Mouse (Mus musculus): ENCODE measurements around the gene Gabrb1. TPM values are rescaled to one million over a fixed set of nuclear protein-coding genes. Genes with fewer than 3 reads are reported as not detected.
A peak's percentile ranks its signal among the peaks of the same experiment; 100 is the strongest.
"Not testable (repeated sequence)": the region's sequence is repeated elsewhere in the genome, so short reads cannot be mapped to it uniquely, and the experiment has no call there.

Gene Gabrb1
- polyA plus RNA-seq, 1 experiment from 2014 or later, result 0.89 TPM

- 73% methylated on average over 6 of the region's 6 CpGs for WGBS
- ATAC-seq (ENCODE audit: insufficient number of reproducible peaks, low FRiP score, low TSS enrichment, low read depth), result peak; percentile 51; the same call in 1 of the 2 replicates
- Histone ChIP-seq H3K27me3 (no peaks in the 10 kb centered on the region), H3K4me1 (no peaks in the 10 kb centered on the region), H3K4me2 (replicated peaks) (no peak overlapping the region), H3K9me3 (replicated peaks) (no peaks in the 10 kb centered on the region), H3K9ac (no peak overlapping the region), H3K4me3 (replicated peaks) (no peak overlapping the region), H3K36me3 (no peaks in the 10 kb centered on the region), H3K27ac (replicated peaks) (no peak overlapping the region)
Observed at GRCm38 (mm10) chr5:72122414-72123037, 464.6 kb downstream of the Gabrb1 start.

GRCm38 (mm10) chr5:72126681-72127080, 468.8 kb downstream of the Gabrb1 start:
- H3K4me2 ChIP-seq (replicated peaks), result no peak overlapping the region
- H3K27ac ChIP-seq (replicated peaks), result no peak overlapping the region
- H3K9me3 ChIP-seq (replicated peaks), result no peaks in the 10 kb centered on the region
- H3K27me3 ChIP-seq, result no peaks in the 10 kb centered on the region
- H3K4me1 ChIP-seq, result no peaks in the 10 kb centered on the region
- 71% methylated on average over 4 of the region's 4 CpGs for WGBS
- H3K9ac ChIP-seq, result no peak overlapping the region
- ATAC-seq (ENCODE audit: insufficient number of reproducible peaks, low FRiP score, low TSS enrichment, low read depth), result no peak
- H3K4me3 ChIP-seq (replicated peaks), result no peak overlapping the region
- H3K36me3 ChIP-seq, result no peaks in the 10 kb centered on the region

GRCm38 (mm10) chr5:72133906-72134305, 476.0 kb downstream of the Gabrb1 start:
- H3K36me3 ChIP-seq, result no peaks in the 10 kb centered on the region
- no peak overlapping the region for H3K4me2 ChIP-seq (replicated peaks)
- 59% methylated on average over 2 of the region's 2 CpGs for WGBS
- ATAC-seq (ENCODE audit: insufficient number of reproducible peaks, low FRiP score, low TSS enrichment, low read depth), result no peak
- no peaks in the 10 kb centered on the region for H3K4me1 ChIP-seq
- no peak overlapping the region for H3K27ac ChIP-seq (replicated peaks)
- H3K27me3 ChIP-seq, result no peaks in the 10 kb centered on the region
- H3K4me3 ChIP-seq (replicated peaks), result no peak overlapping the region
- H3K9me3 ChIP-seq (replicated peaks), result no peaks in the 10 kb centered on the region
- no peak overlapping the region for H3K9ac ChIP-seq

DNA sequence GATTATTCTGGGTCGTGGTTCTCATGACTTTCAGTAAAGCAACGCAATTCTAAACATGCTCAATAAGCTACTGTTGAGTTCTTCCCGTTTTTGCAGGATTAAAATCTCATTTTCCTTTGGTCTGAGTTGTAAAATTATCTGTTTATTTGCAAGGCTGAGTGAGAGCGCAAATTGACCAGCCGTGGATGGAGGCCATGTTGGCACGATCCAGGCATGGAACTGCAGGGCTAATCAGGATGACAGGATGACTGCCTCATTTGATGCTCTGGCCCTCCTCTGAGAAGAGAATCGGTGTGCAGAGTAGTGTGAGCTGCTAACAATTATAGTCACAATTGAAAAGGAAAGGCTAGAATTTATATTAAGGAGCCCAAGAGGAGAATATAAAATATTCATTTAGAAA, 480.3 kb downstream of the Gabrb1 start:
- Histone ChIP-seq H3K9me3 (replicated peaks) (no peaks in the 10 kb centered on the region), H3K4me3 (replicated peaks) (no peak overlapping the region), H3K9ac (no peak overlapping the region), H3K27me3 (no peaks in the 10 kb centered on the region), H3K4me1 (no peaks in the 10 kb centered on the region), H3K27ac (replicated peaks) (no peak overlapping the region), H3K4me2 (replicated peaks) (no peak overlapping the region), H3K36me3 (no peaks in the 10 kb centered on the region)
- ATAC-seq (ENCODE audit: insufficient number of reproducible peaks, low FRiP score, low TSS enrichment, low read depth), result no peak
- 74% methylated on average over 7 of the region's 7 CpGs for WGBS

- Histone ChIP-seq H3K27ac (replicated peaks) (no peak overlapping the region), H3K36me3 (no peaks in the 10 kb centered on the region), H3K27me3 (no peaks in the 10 kb centered on the region), H3K4me1 (no peaks in the 10 kb centered on the region), H3K9ac (no peak overlapping the region), H3K4me2 (replicated peaks) (no peak overlapping the region), H3K9me3 (replicated peaks) (no peaks in the 10 kb centered on the region), H3K4me3 (replicated peaks) (no peak overlapping the region)
- no peak for ATAC-seq (ENCODE audit: insufficient number of reproducible peaks, low FRiP score, low TSS enrichment, low read depth)
- 83% methylated on average over 1 of the region's 1 CpGs for WGBS
Observed at GRCm38 (mm10) chr5:72139619-72140018, 481.7 kb downstream of the Gabrb1 start.

- Histone ChIP-seq H3K9ac (no peak overlapping the region), H3K4me3 (replicated peaks) (no peak overlapping the region), H3K27ac (replicated peaks) (no peak overlapping the region), H3K4me2 (replicated peaks) (no peak overlapping the region), H3K4me1 (0 out of 2 replicates have a peak, but pooled peaks cover 2% of the 10 kb centered on the region), H3K36me3 (no peaks in the 10 kb centered on the region), H3K27me3 (no peaks in the 10 kb centered on the region), H3K9me3 (replicated peaks) (no peaks in the 10 kb centered on the region)
- ATAC-seq (ENCODE audit: insufficient number of reproducible peaks, low FRiP score, low TSS enrichment, low read depth), result no peak
- WGBS, result 27% methylated on average over 5 of the region's 5 CpGs
Observed at GRCm38 (mm10) chr5:72148679-72149078, 490.8 kb downstream of the Gabrb1 start.

DNA sequence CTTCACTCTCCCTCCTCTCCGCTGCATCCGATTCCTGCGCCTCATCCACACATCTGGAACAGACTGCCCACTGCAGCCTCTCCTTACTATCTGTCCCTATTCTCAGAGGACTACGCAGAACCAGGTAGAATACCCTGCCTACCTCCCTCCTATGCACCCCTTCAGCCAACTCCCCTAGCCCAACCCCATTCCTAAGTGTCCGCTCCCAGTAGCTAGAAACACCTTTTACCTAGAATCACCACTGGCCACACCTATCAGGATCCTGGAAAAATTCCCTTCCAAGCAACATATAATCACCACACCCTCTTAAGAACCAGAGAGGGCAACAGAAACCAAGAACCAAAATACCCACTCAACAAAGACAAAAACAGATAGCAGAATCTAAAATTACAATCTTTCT, 493.0 kb downstream of the Gabrb1 start:
- Histone ChIP-seq H3K27ac (replicated peaks) (no peak overlapping the region), H3K4me3 (replicated peaks) (no peak overlapping the region), H3K4me1 (0 out of 2 replicates have a peak, but pooled peaks cover 2% of the 10 kb centered on the region), H3K36me3 (peaks cover 2% of the 10 kb centered on the region), H3K4me2 (replicated peaks) (no peak overlapping the region), H3K27me3 (no peaks in the 10 kb centered on the region), H3K9ac (no peak overlapping the region), H3K9me3 (replicated peaks) (no peaks in the 10 kb centered on the region)
- WGBS, result 88% methylated on average over 5 of the region's 5 CpGs
- ATAC-seq (ENCODE audit: insufficient number of reproducible peaks, low FRiP score, low TSS enrichment, low read depth), result no peak

DNA sequence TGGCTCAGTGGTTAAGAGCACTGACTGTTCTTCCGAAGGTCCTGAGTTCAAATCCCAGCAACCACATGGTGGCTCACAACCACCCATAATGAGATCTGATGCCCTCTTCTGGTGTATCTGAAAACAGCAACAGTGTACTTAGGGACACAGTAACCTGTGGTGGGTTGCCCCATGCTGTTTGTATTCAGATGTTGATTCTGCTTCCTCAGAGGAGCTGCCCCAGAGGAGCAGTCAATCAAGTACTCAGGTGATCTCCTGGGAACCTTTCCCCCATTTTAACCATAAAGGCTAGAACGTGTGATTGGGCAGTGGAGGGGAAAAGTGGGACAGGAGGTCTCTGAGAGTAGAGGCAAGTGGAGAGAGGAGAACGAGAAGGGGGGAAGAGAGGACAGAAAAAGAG, 497.8 kb downstream of the Gabrb1 start:
- not testable (repeated sequence) for H3K9ac ChIP-seq; H3K4me3 ChIP-seq (replicated peaks); H3K27ac ChIP-seq (replicated peaks); H3K27me3 ChIP-seq; H3K9me3 ChIP-seq (replicated peaks); ATAC-seq (ENCODE audit: insufficient number of reproducible peaks, low FRiP score, low TSS enrichment, low read depth); H3K4me2 ChIP-seq (replicated peaks); H3K4me1 ChIP-seq
- peaks cover 34% of the 10 kb centered on the region for H3K36me3 ChIP-seq
- 80% methylated on average over 3 of the region's 3 CpGs for WGBS

DNA sequence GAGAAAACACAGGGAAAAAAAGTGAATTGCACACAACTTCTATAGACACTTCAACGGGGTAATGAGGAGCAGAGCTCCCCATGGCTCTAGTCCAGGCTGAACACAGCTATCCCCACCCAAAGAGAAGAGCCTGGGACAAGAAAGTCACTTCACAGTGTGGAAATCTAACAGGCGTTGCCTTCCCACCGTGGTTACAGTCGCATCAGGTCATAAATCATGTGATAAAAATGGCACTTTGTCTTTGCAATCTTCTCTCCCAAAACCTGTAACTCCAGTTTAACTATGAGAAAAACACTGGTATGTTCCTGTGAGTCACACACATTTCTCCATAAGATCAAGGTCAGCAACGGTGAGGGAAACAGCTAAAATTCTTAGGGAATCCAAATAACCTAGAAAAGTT, 498.7 kb downstream of the Gabrb1 start:
- H3K4me1 ChIP-seq, result no peaks in the 10 kb centered on the region
- ATAC-seq (ENCODE audit: insufficient number of reproducible peaks, low FRiP score, low TSS enrichment, low read depth), result no peak
- no peak overlapping the region for H3K9ac ChIP-seq
- no peak overlapping the region for H3K4me2 ChIP-seq (replicated peaks)
- no peaks in the 10 kb centered on the region for H3K9me3 ChIP-seq (replicated peaks)
- 79% methylated on average over 5 of the region's 5 CpGs for WGBS
- H3K27me3 ChIP-seq, result no peaks in the 10 kb centered on the region
- no peak overlapping the region for H3K27ac ChIP-seq (replicated peaks)
- no peak overlapping the region for H3K4me3 ChIP-seq (replicated peaks)
- H3K36me3 ChIP-seq, result peaks cover 44% of the 10 kb centered on the region

- no peaks in the 10 kb centered on the region for H3K27me3 ChIP-seq
- no peaks in the 10 kb centered on the region for H3K4me1 ChIP-seq
- no peak overlapping the region for H3K27ac ChIP-seq (replicated peaks)
- H3K9ac ChIP-seq, result no peak overlapping the region
- H3K4me2 ChIP-seq (replicated peaks), result no peak overlapping the region
- 86% methylated on average over 12 of the region's 12 CpGs for WGBS
- H3K9me3 ChIP-seq (replicated peaks), result no peaks in the 10 kb centered on the region
- peaks cover 60% of the 10 kb centered on the region for H3K36me3 ChIP-seq
- no peak overlapping the region for H3K4me3 ChIP-seq (replicated peaks)
- no peak for ATAC-seq (ENCODE audit: insufficient number of reproducible peaks, low FRiP score, low TSS enrichment, low read depth)
Observed at GRCm38 (mm10) chr5:72158667-72159066, 500.8 kb downstream of the Gabrb1 start.

DNA sequence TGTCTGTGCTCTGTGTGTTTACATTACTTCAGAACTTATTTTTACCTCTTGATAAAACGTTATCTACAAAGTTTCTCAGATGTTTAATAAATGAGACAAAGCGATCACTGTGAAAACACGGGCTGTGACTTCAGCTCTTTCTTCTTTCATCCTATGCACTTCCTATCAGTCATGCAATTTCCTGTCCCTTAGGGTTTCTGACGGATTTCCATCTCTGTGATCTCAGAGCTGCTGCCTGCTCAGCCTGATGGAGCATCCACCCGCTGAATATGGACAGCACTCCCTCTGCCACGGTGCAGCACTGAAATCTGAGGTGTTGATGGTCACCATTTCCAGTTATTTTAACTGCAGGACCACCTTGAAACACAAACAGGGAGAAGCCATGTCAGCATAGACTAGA, 501.6 kb downstream of the Gabrb1 start:
- no peak overlapping the region for H3K27ac ChIP-seq (replicated peaks)
- no peaks in the 10 kb centered on the region for H3K4me1 ChIP-seq
- no peaks in the 10 kb centered on the region for H3K9me3 ChIP-seq (replicated peaks)
- H3K36me3 ChIP-seq, result peaks cover 60% of the 10 kb centered on the region
- 79% methylated on average over 6 of the region's 6 CpGs for WGBS
- H3K4me2 ChIP-seq (replicated peaks), result no peak overlapping the region
- ATAC-seq (ENCODE audit: insufficient number of reproducible peaks, low FRiP score, low TSS enrichment, low read depth), result no peak
- H3K4me3 ChIP-seq (replicated peaks), result no peak overlapping the region
- H3K27me3 ChIP-seq, result no peaks in the 10 kb centered on the region
- H3K9ac ChIP-seq, result no peak overlapping the region

DNA sequence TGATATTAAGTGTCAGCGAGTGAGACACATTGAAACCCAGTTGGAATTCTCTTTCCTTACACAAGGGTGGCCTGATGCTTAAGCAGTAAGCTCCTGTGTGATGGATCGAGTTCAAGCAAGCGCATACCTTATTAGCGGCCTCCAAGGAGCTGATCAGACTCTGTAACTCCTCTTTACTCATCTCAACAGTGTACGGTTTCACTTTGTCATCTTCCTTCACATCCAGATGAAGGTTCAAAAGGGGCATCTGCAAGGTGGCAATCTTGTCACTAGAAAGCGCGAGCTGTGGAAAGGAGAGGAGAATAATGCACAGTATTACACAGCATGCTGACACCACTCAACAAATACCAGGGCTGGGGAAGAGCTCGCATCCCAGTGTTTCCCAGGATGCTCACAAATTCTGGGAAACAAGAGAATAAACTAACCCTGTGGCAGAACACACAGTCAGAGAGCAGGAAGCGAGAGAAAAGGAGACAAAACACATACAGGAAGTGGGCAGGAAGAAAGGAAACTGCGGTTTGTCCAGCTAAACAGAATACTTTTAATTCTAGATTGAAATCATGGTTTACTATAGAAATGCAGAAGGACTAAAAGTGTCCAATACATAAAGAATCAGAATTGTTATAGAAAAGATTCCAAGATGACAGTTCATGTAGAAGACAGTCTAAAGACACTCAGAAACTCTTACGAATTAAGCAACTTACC, 503.0 kb downstream of the Gabrb1 start:
- WGBS, result 88% methylated on average over 11 of the region's 11 CpGs
- no peaks in the 10 kb centered on the region for H3K27me3 ChIP-seq
- H3K9ac ChIP-seq, result no peak overlapping the region
- H3K36me3 ChIP-seq, result peaks cover 60% of the 10 kb centered on the region
- H3K4me2 ChIP-seq (replicated peaks), result no peak overlapping the region
- H3K4me1 ChIP-seq, result no peaks in the 10 kb centered on the region
- no peak overlapping the region for H3K4me3 ChIP-seq (replicated peaks)
- no peak overlapping the region for H3K27ac ChIP-seq (replicated peaks)
- ATAC-seq (ENCODE audit: insufficient number of reproducible peaks, low FRiP score, low TSS enrichment, low read depth), result no peak
- H3K9me3 ChIP-seq (replicated peaks), result no peaks in the 10 kb centered on the region
